Mouse (Mus musculus): ENCODE measurements around the gene C4b. TPM values are rescaled to one million over a fixed set of nuclear protein-coding genes. Genes with fewer than 3 reads are reported as not detected.

C4b gene
- polyA plus RNA-seq, 1 experiment: 0.05 TPM

GRCm38 (mm10) chr17:34700671-34701071, 43.0 kb downstream of the C4b start:
- TF ChIP-seq GATA1 (IDR thresholded peaks at IDR 0.05; ENCODE audit: low read length) (no peak), TAL1 (IDR thresholded peaks at IDR 0.05; ENCODE audit: low read length) (no peak)
- Histone ChIP-seq H3K4me1 (ENCODE audit: control insufficient read depth) (no peaks in the 10 kb centered on the region), H3K9me3 (ENCODE audit: control insufficient read depth, low read length) (no peaks in the 10 kb centered on the region), H3K27me3 (ENCODE audit: control insufficient read depth) (no peaks in the 10 kb centered on the region), H3K4me3 (replicated peaks) (no peak overlapping the region), H3K36me3 (ENCODE audit: control insufficient read depth) (no peaks in the 10 kb centered on the region)

- TF ChIP-seq GATA1 (IDR thresholded peaks at IDR 0.05; ENCODE audit: low read length) (no peak), TAL1 (IDR thresholded peaks at IDR 0.05; ENCODE audit: low read length) (no peak)
- Histone ChIP-seq H3K4me1 (ENCODE audit: control insufficient read depth) (no peaks in the 10 kb centered on the region), H3K9me3 (ENCODE audit: control insufficient read depth, low read length) (no peaks in the 10 kb centered on the region), H3K4me3 (replicated peaks) (no peak overlapping the region), H3K36me3 (ENCODE audit: control insufficient read depth) (no peaks in the 10 kb centered on the region), H3K27me3 (ENCODE audit: control insufficient read depth) (no peaks in the 10 kb centered on the region)
Observed at GRCm38 (mm10) chr17:34699575-34700408, 43.9 kb downstream of the C4b start.

GRCm38 (mm10) chr17:34692906-34693305, 50.8 kb downstream of the C4b start:
- H3K27me3 ChIP-seq (ENCODE audit: control insufficient read depth): no peaks in the 10 kb centered on the region
- no peak overlapping the region for H3K4me3 ChIP-seq (replicated peaks)
- H3K9me3 ChIP-seq (ENCODE audit: control insufficient read depth, low read length): no peaks in the 10 kb centered on the region
- H3K36me3 ChIP-seq (ENCODE audit: control insufficient read depth): no peaks in the 10 kb centered on the region
- no peaks in the 10 kb centered on the region for H3K4me1 ChIP-seq (ENCODE audit: control insufficient read depth)
- TF ChIP-seq TAL1 (IDR thresholded peaks at IDR 0.05; ENCODE audit: low read length) (no peak), GATA1 (IDR thresholded peaks at IDR 0.05; ENCODE audit: low read length) (no peak)

- Histone ChIP-seq H3K36me3 (ENCODE audit: control insufficient read depth) (no peaks in the 10 kb centered on the region), H3K4me3 (replicated peaks) (no peak overlapping the region), H3K27me3 (ENCODE audit: control insufficient read depth) (no peaks in the 10 kb centered on the region), H3K9me3 (ENCODE audit: control insufficient read depth, low read length) (no peaks in the 10 kb centered on the region), H3K4me1 (ENCODE audit: control insufficient read depth) (no peaks in the 10 kb centered on the region)
- TF ChIP-seq TAL1 (IDR thresholded peaks at IDR 0.05; ENCODE audit: low read length): no peak
- TF ChIP-seq GATA1 (IDR thresholded peaks at IDR 0.05; ENCODE audit: low read length): no peak
Observed at GRCm38 (mm10) chr17:34690458-34690857, 53.2 kb downstream of the C4b start.

- no peak overlapping the region for H3K4me3 ChIP-seq (replicated peaks)
- H3K4me1 ChIP-seq (ENCODE audit: control insufficient read depth): no peaks in the 10 kb centered on the region
- H3K27me3 ChIP-seq (ENCODE audit: control insufficient read depth): no peaks in the 10 kb centered on the region
- no peaks in the 10 kb centered on the region for H3K9me3 ChIP-seq (ENCODE audit: control insufficient read depth, low read length)
- H3K36me3 ChIP-seq (ENCODE audit: control insufficient read depth): no peaks in the 10 kb centered on the region
- TF ChIP-seq GATA1 (IDR thresholded peaks at IDR 0.05; ENCODE audit: low read length): no peak
- TF ChIP-seq TAL1 (IDR thresholded peaks at IDR 0.05; ENCODE audit: low read length): no peak
Observed at GRCm38 (mm10) chr17:34688889-34689288, 54.8 kb downstream of the C4b start.

GRCm38 (mm10) chr17:34685120-34686110, 58.3 kb downstream of the C4b start:
- Histone ChIP-seq H3K4me3 (replicated peaks) (no peak overlapping the region), H3K27me3 (ENCODE audit: control insufficient read depth) (peaks cover 8% of the 10 kb centered on the region), H3K9me3 (ENCODE audit: control insufficient read depth, low read length) (no peaks in the 10 kb centered on the region), H3K4me1 (ENCODE audit: control insufficient read depth) (no peaks in the 10 kb centered on the region), H3K36me3 (ENCODE audit: control insufficient read depth) (no peaks in the 10 kb centered on the region)
- TF ChIP-seq GATA1 (IDR thresholded peaks at IDR 0.05; ENCODE audit: low read length) (no peak), TAL1 (IDR thresholded peaks at IDR 0.05; ENCODE audit: low read length) (no peak)

- no peaks in the 10 kb centered on the region for H3K9me3 ChIP-seq (ENCODE audit: control insufficient read depth, low read length)
- H3K4me1 ChIP-seq (ENCODE audit: control insufficient read depth): no peaks in the 10 kb centered on the region
- no peaks in the 10 kb centered on the region for H3K36me3 ChIP-seq (ENCODE audit: control insufficient read depth)
- TF ChIP-seq TAL1 (IDR thresholded peaks at IDR 0.05; ENCODE audit: low read length) (no peak), GATA1 (IDR thresholded peaks at IDR 0.05; ENCODE audit: low read length) (no peak)
- H3K27me3 ChIP-seq (ENCODE audit: control insufficient read depth): peaks cover 14% of the 10 kb centered on the region
- no peak overlapping the region for H3K4me3 ChIP-seq (replicated peaks)
Observed at GRCm38 (mm10) chr17:34684253-34684893, 59.3 kb downstream of the C4b start.

GRCm38 (mm10) chr17:34683686-34684220, 59.9 kb downstream of the C4b start:
- H3K27me3 ChIP-seq (ENCODE audit: control insufficient read depth): peaks cover 20% of the 10 kb centered on the region
- H3K4me3 ChIP-seq (replicated peaks): no peak overlapping the region
- H3K36me3 ChIP-seq (ENCODE audit: control insufficient read depth): no peaks in the 10 kb centered on the region
- TF ChIP-seq TAL1 (IDR thresholded peaks at IDR 0.05; ENCODE audit: low read length) (no peak), GATA1 (IDR thresholded peaks at IDR 0.05; ENCODE audit: low read length) (no peak)
- H3K9me3 ChIP-seq (ENCODE audit: control insufficient read depth, low read length): no peaks in the 10 kb centered on the region
- H3K4me1 ChIP-seq (ENCODE audit: control insufficient read depth): no peaks in the 10 kb centered on the region
